ENCODE assay signal across 1 mouse cellular context in the genomic region with DNA sequence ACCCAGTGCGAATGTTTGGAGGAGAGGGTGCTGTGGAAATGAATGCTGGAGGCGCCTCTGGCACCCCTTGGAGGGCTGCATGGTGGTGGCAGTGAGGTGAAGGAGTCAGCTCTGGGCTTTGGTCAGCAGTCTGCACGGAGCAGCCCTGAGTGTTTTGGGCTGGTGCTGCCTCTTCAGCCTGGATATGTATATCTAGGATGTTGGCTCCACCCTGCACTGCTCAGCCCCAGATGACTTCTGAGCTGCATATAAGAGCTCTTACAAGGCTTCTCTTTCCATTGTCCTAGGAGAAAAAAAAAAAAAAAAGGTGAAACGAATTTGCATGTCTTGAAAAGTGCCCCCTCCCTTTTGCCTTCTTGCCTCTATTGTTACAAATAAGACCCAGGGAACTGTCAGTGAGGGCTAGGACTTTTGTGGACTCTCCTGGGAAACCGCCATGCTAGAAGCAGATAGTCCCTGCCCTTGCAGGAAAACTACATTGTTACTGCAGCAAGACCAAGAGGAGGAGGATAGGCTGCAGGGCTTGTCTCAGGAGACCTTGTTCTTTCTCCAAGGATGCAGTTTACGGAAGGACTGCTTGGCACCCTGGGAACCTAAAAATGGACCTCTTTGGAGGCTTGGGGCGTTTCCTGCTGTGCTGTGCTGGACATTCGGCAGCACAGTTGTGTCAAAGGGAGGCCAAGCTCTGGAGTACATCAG.
TF ChIP-seq lines count a peak whose summit lies in the region.

No protein-coding gene starts in this region.

TF ChIP-seq in CH12.LX, 34 proteins besides CTCF, POLR2A, EP300 and RAD21 (continued from another document):
- TF ChIP-seq MAX (IDR thresholded peaks at IDR 0.05; ENCODE audit: low read length): no peak
- no peak for TF ChIP-seq RCOR1 (conservative IDR thresholded peaks at IDR 0.05; ENCODE audit: low read depth, low read length)
- no peak for TF ChIP-seq SIN3A (IDR thresholded peaks at IDR 0.05; ENCODE audit: low read length)
- TF ChIP-seq BHLHE40 (IDR thresholded peaks at IDR 0.05; ENCODE audit: low read depth, low read length): no peak
